Mouse (Mus musculus): ENCODE data around the gene Ccdc24.

Ccdc24 gene

GRCm38 (mm10) chr4:117872471-117872886 lies at the start of gene Ccdc24:
Gene Ccdc24 (minus strand): TSS chr4:117872557.
- peak in 1 of 2 experiments; percentile 68 for DNase-seq (ENCODE audit: inconsistent age in 2 of 2, low spot score in 1 of 2)

- no peak for DNase-seq (ENCODE audit: inconsistent age in 2 of 2, low spot score in 1 of 2)
Measured at GRCm38 (mm10) chr4:117921358-117921757, 49.0 kb upstream of the Ccdc24 start.

GRCm38 (mm10) chr4:117918762-117919161 lies 46.4 kb upstream of the Ccdc24 start:
- no peak for DNase-seq (ENCODE audit: inconsistent age in 2 of 2, low spot score in 1 of 2)

GRCm38 (mm10) chr4:117918261-117918660 lies 45.9 kb upstream of the Ccdc24 start:
- no peak for DNase-seq (ENCODE audit: inconsistent age in 2 of 2, low spot score in 1 of 2)

GRCm38 (mm10) chr4:117917847-117918246 lies 45.5 kb upstream of the Ccdc24 start:
- DNase-seq (ENCODE audit: inconsistent age in 2 of 2, low spot score in 1 of 2), result no peak

- no peak for DNase-seq (ENCODE audit: inconsistent age in 2 of 2, low spot score in 1 of 2)
Measured at GRCm38 (mm10) chr4:117917402-117917801, 45.0 kb upstream of the Ccdc24 start.

GRCm38 (mm10) chr4:117916386-117916785 lies 44.0 kb upstream of the Ccdc24 start:
- no peak for DNase-seq (ENCODE audit: inconsistent age in 2 of 2, low spot score in 1 of 2)

GRCm38 (mm10) chr4:117915489-117916105 lies 43.2 kb upstream of the Ccdc24 start:
- no peak for DNase-seq (ENCODE audit: inconsistent age in 2 of 2, low spot score in 1 of 2)

- peak; percentile 94 to 99 for DNase-seq (ENCODE audit: inconsistent age in 2 of 2, low spot score in 1 of 2)
Measured at GRCm38 (mm10) chr4:117914591-117915442, 42.5 kb upstream of the Ccdc24 start, which contains the start of gene Ipo13. Gene Ipo13 (minus strand): TSS chr4:117914999.

GRCm38 (mm10) chr4:117914031-117914430 lies 41.7 kb upstream of the Ccdc24 start:
- no peak for DNase-seq (ENCODE audit: inconsistent age in 2 of 2, low spot score in 1 of 2)

GRCm38 (mm10) chr4:117913421-117913820 lies 41.1 kb upstream of the Ccdc24 start:
- DNase-seq (ENCODE audit: inconsistent age in 2 of 2, low spot score in 1 of 2), result no peak

GRCm38 (mm10) chr4:117912685-117913273 lies 40.4 kb upstream of the Ccdc24 start:
- DNase-seq (ENCODE audit: inconsistent age in 2 of 2, low spot score in 1 of 2), result no peak

- no peak for DNase-seq (ENCODE audit: inconsistent age in 2 of 2, low spot score in 1 of 2)
Measured at GRCm38 (mm10) chr4:117912131-117912561, 39.8 kb upstream of the Ccdc24 start.

GRCm38 (mm10) chr4:117908834-117909453 lies 36.6 kb upstream of the Ccdc24 start:
- DNase-seq (ENCODE audit: inconsistent age in 2 of 2, low spot score in 1 of 2), result no peak

- DNase-seq (ENCODE audit: inconsistent age in 2 of 2, low spot score in 1 of 2), result no peak
Measured at GRCm38 (mm10) chr4:117906196-117906595, 33.8 kb upstream of the Ccdc24 start.

- no peak for DNase-seq (ENCODE audit: inconsistent age in 2 of 2, low spot score in 1 of 2)
Measured at GRCm38 (mm10) chr4:117904761-117905160, 32.4 kb upstream of the Ccdc24 start.

GRCm38 (mm10) chr4:117904094-117904493 lies 31.7 kb upstream of the Ccdc24 start:
- DNase-seq (ENCODE audit: inconsistent age in 2 of 2, low spot score in 1 of 2), result no peak

- DNase-seq (ENCODE audit: inconsistent age in 2 of 2, low spot score in 1 of 2), result no peak
Measured at GRCm38 (mm10) chr4:117898111-117898510, 25.8 kb upstream of the Ccdc24 start.

GRCm38 (mm10) chr4:117896031-117896430 lies 23.7 kb upstream of the Ccdc24 start:
- no peak for DNase-seq (ENCODE audit: inconsistent age in 2 of 2, low spot score in 1 of 2)

- DNase-seq (ENCODE audit: inconsistent age in 2 of 2, low spot score in 1 of 2), result no peak
Measured at GRCm38 (mm10) chr4:117895339-117895738, 23.0 kb upstream of the Ccdc24 start.

GRCm38 (mm10) chr4:117894601-117895000 lies 22.2 kb upstream of the Ccdc24 start:
- DNase-seq (ENCODE audit: inconsistent age in 2 of 2, low spot score in 1 of 2), result no peak

Data from adrenal gland, adult (tissue).